Mouse (Mus musculus) E14TG2a.4 (cell line): Measurements from ENCODE around the gene Dcps.
A peak's percentile ranks its signal among the peaks of the same experiment; 100 is the strongest.

Source experiments
- H3K27me3 ChIP-seq: 2 replicates; pipeline ENCODE4 v1.6.1; 2014; ENCODE audit warnings: low read length, control low read depth; ENCODE audit not compliant: insufficient read depth
- H3K36me3 ChIP-seq: 2 replicates; pipeline ENCODE4 v1.6.1; 2014; ENCODE audit warnings: low read length, control low read depth; ENCODE audit not compliant: insufficient read depth
- H3K4me1 ChIP-seq: replicated peaks from 2 replicates; pipeline ENCODE4 v1.6.1; 2014; ENCODE audit warnings: low read depth, low read length, control low read depth
- H3K4me3 ChIP-seq: replicated peaks from 2 replicates; pipeline ENCODE4 v1.5.1; 2014; ENCODE audit warnings: mild to moderate bottlenecking, low read length
- H3K9me3 ChIP-seq: 2 replicates; pipeline ENCODE4 v1.6.1; 2014; ENCODE audit warnings: low read length, control low read depth
- CTCF ChIP-seq: conservative IDR thresholded peaks from 2 replicates; pipeline ENCODE4 v1.5.1; 2014; ENCODE audit warnings: low read length
- NANOG ChIP-seq: IDR thresholded peaks from 2 replicates; pipeline ENCODE4 v1.6.1; 2014; ENCODE audit warnings: borderline replicate concordance, low read length, mixed read lengths
- POU5F1 ChIP-seq: IDR thresholded peaks from 2 replicates; pipeline ENCODE4 v1.6.1; 2014; ENCODE audit warnings: low read length, borderline replicate concordance

Gene Dcps

DNA sequence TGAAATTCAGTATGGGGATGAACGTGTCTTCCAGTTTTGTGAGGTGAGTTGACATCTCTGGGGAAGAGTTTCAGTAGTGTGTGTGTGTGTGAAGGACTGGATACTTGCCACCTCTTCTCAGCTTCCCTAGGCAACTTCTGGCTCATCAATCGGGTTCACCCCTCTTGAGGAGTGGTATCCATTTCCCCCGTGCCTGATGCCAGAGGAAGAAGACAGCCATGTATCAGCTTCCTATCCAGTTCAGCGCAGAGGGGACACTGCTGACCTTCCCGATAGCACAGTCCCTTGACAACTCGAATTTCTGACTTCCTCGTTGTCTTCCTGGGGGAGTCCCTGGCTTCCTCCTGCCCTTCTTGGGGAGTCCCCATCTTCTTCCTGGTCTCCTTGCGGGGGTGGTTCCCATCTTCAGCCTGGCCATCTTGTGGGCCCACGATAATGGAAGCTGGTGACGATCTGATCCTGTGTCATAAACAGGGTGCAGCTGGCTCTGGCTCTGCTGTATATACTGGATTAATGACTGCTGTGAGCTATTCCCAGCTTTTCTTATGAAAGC, 11.6 kb upstream of the Dcps start:
- H3K4me1 ChIP-seq = peaks cover 17% of the 10 kb centered on the region
- no peak overlapping the region for H3K4me3 ChIP-seq
- H3K27me3 ChIP-seq = peaks cover 5% of the 10 kb centered on the region; the same call in 1 of the 2 replicates
- peaks cover 3% of the 10 kb centered on the region; the same call in 1 of the 2 replicates for H3K36me3 ChIP-seq
- no peaks in the 10 kb centered on the region for H3K9me3 ChIP-seq
- TF ChIP-seq NANOG = no peak

GRCm38 (mm10) chr9:35186430-35186829, 10.6 kb upstream of the Dcps start:
- Histone ChIP-seq H3K4me1 (peaks cover 17% of the 10 kb centered on the region), H3K4me3 (no peak overlapping the region), H3K27me3 (peaks cover 5% of the 10 kb centered on the region; the same call in 1 of the 2 replicates), H3K36me3 (peaks cover 3% of the 10 kb centered on the region; the same call in 1 of the 2 replicates), H3K9me3 (no peaks in the 10 kb centered on the region)
- TF ChIP-seq POU5F1 (no peak), NANOG (no peak), CTCF (no peak)

DNA sequence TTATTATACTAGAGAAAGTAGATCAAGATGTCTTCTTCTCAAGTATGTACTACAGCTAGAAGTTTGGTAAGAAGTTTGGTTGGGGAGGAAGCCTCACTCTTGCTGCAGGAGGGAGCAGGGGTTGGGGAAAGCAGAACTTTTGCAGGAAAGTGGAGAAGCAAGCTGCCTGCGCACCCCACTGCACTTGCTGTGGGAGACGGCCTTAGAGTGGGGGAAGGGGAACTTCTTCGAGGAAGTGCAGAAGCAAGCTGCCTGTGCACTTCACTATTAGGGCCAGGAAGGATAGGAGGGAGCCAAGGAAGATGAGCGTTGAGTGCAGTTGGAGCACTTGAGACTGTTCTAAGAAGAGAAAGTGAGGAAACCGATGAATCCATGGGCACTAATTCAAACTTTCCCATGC, 7.5 kb upstream of the Dcps start:
- H3K9me3 ChIP-seq = no peaks in the 10 kb centered on the region
- no peak overlapping the region for H3K4me3 ChIP-seq
- TF ChIP-seq CTCF = no peak
- no peak for TF ChIP-seq NANOG
- TF ChIP-seq POU5F1 = no peak
- H3K27me3 ChIP-seq = no peaks in the 10 kb centered on the region; the same call in 1 of the 2 replicates
- H3K36me3 ChIP-seq = no peaks in the 10 kb centered on the region
- H3K4me1 ChIP-seq = peaks cover 2% of the 10 kb centered on the region; the same call in 1 of the 2 replicates

DNA sequence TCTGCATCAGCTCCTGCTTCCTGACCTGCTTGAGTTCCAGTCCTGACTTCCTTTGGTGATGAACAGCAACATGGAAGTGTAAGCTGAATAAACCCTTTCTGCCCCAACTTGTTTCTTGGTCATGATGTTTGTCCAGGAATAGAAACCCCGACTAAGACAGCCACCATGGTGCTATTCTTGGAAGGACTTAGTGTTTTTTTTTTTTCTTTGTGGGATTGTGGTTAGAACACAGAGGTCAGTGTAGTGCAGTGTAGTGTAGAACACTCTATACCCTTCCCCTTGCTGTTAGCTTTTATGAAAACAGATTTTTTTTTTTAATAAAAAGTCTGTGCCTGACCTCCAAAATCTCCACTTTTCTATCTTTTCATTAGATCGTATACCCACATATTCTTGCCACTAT, 7.0 kb upstream of the Dcps start:
- TF ChIP-seq CTCF (no peak), NANOG (no peak)
- Histone ChIP-seq H3K4me3 (no peak overlapping the region), H3K9me3 (no peaks in the 10 kb centered on the region), H3K27me3 (no peaks in the 10 kb centered on the region), H3K36me3 (no peaks in the 10 kb centered on the region), H3K4me1 (0 out of 2 replicates have a peak, but pooled peaks cover 2% of the 10 kb centered on the region)

DNA sequence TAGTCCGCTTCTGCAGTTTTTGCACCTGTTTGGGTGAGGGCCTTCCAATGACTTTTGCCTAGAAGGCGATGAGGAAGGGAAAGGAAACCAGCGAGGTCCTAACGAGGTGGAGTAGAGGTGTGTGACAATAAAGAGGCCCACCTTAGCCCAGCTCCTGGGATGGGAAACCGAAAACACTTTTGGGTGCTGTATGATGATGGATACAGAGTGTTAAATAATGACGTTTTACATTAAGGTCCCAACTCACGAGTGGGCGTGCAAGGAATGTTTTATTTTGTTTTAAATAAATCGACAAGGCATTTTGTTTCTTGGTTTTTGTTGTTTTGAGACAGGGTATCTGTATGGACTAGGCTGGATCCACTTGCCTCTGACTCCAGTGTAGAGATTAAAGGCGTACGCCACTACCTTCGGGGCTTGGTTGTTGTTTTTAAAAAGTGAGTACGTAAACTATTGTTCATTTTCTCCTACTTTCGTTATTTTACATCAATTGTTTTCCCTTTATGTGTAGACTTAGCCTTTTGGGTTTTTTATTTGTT, 331 bp upstream of the Dcps start:
- TF ChIP-seq POU5F1 (no peak), CTCF (no peak), NANOG (no peak)
- no peaks in the 10 kb centered on the region for H3K27me3 ChIP-seq
- H3K4me3 ChIP-seq = peak overlapping the region; percentile 89
- peaks cover 37% of the 10 kb centered on the region for H3K4me1 ChIP-seq
- peaks cover 3% of the 10 kb centered on the region for H3K36me3 ChIP-seq
- H3K9me3 ChIP-seq = no peaks in the 10 kb centered on the region

DNA sequence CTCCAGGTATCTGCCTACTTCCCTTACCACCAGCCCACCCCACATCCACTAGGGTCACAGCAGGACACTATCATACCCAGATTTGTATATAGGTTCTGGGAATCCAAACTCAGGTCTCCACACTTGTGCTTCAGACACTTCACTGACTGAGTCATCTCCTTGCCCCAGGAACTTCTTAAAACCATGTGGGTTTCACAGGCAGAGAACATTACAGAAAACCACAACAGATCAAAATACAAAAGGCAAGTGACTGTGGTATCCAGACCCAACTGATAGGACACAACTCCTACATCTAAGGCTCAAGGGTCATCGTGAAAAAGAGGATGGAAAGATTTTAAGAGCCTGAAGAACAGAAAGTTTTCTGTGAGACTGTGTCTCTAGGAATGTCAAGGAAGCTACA, 2.5 kb downstream of the Dcps start:
- TF ChIP-seq CTCF = no peak
- TF ChIP-seq POU5F1 = no peak
- TF ChIP-seq NANOG = no peak

DNA sequence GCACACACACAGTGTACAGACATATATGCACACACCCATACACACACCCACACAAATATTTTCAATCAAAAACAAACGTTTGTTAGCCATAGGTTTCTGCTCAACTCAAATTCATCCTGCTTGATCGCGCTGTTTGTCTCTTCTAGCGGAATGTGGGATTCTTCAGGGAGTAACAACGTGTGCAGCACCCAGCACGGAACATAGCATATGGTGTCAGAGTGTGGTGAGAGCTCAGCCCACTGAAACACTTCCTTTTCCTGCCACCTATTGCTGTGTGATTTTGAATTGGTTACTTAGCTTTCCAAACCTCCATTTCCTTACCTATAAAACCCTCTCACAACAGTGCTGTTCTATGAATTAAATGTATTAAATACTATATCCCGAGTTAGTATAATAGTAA, 5.8 kb downstream of the Dcps start:
- H3K4me3 ChIP-seq = no peak overlapping the region
- no peak for TF ChIP-seq NANOG
- TF ChIP-seq CTCF = no peak
- TF ChIP-seq POU5F1 = no peak
- no peaks in the 10 kb centered on the region for H3K9me3 ChIP-seq
- H3K4me1 ChIP-seq = peaks cover 39% of the 10 kb centered on the region
- peaks cover 56% of the 10 kb centered on the region for H3K36me3 ChIP-seq
- no peaks in the 10 kb centered on the region for H3K27me3 ChIP-seq

More for the DNA sequence above, 2.5 kb downstream of the Dcps start:
- no peaks in the 10 kb centered on the region for H3K27me3 ChIP-seq
- peaks cover 37% of the 10 kb centered on the region for H3K4me1 ChIP-seq
- H3K9me3 ChIP-seq = no peaks in the 10 kb centered on the region
- H3K4me3 ChIP-seq = no peak overlapping the region
- peaks cover 30% of the 10 kb centered on the region for H3K36me3 ChIP-seq

GRCm38 (mm10) chr9:35166798-35167635, 8.8 kb downstream of the Dcps start:
- Histone ChIP-seq H3K9me3 (no peaks in the 10 kb centered on the region), H3K36me3 (peaks cover 80% of the 10 kb centered on the region)

More at GRCm38 (mm10) chr9:35166798-35167635, 8.8 kb downstream of the Dcps start:
- Histone ChIP-seq H3K27me3 (no peaks in the 10 kb centered on the region), H3K4me3 (no peak overlapping the region), H3K4me1 (peaks cover 21% of the 10 kb centered on the region)
- TF ChIP-seq CTCF (no peak), POU5F1 (no peak), NANOG (no peak)
